Mouse (Mus musculus) yolk sac, embryonic 10.5 days (tissue): Measurements from ENCODE around the gene Ptprg.
"Not testable (repeated sequence)": the region's sequence is repeated elsewhere in the genome, so short reads cannot be mapped to it uniquely, and the experiment has no call there.

Experiments used
- DNase-seq: peaks from one replicate; pipeline ENCODE4 v3.0.0-alpha.2; 2017; ENCODE audit warnings: low spot score

Ptprg gene

GRCm38 (mm10) chr14:11743726-11744125 is 190.4 kb downstream of the Ptprg start:
- no peak for DNase-seq

DNA sequence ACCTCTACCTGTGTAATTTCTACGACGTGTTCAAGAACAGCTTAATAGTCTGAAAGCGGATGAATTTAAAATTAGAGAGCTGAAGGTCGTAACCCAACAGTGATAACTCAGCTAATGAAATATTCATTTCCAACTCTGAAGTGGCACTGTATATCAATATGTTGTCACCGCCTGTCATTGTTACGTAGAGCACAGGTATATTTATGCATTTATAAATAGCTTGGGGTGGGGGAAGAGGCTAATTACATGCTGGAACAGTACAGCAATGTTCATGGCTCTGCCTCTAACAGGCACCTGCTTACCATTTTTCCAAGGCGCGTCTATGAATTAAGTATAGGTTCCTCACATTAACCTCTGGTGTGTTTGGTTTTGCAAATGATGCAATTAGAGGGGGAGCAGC is 199.3 kb downstream of the Ptprg start:
- no peak for DNase-seq

- DNase-seq = no peak
Measured at GRCm38 (mm10) chr14:11754656-11755055, 201.3 kb downstream of the Ptprg start.

GRCm38 (mm10) chr14:11758185-11758584 is 204.9 kb downstream of the Ptprg start:
- no peak for DNase-seq

DNA sequence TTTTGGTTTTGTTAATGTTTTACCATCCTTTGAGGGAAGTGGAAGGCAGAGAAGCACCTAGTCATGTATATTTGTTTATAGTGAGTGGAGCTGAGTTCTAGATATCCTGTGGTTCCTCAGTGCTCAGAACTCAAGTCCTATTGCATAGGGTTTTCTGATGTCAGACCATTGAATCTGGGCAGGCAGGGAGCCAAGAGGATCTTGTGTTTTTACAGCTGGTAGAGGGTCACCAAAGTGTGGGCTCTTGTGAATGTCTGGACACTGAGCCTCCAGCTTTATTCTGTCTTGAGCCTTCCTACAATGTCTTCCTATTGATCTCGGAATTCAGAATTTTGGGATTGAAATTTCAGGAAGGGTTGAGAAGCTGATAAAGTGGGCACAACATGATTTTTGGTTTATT is 206.0 kb downstream of the Ptprg start:
- DNase-seq = no peak

GRCm38 (mm10) chr14:11762995-11763394 is 209.7 kb downstream of the Ptprg start:
- DNase-seq = peak; percentile 17

- no peak for DNase-seq
Measured at GRCm38 (mm10) chr14:11772736-11773135, 219.4 kb downstream of the Ptprg start.

GRCm38 (mm10) chr14:11774476-11775037 is 221.2 kb downstream of the Ptprg start:
- DNase-seq = peak; percentile 5

DNA sequence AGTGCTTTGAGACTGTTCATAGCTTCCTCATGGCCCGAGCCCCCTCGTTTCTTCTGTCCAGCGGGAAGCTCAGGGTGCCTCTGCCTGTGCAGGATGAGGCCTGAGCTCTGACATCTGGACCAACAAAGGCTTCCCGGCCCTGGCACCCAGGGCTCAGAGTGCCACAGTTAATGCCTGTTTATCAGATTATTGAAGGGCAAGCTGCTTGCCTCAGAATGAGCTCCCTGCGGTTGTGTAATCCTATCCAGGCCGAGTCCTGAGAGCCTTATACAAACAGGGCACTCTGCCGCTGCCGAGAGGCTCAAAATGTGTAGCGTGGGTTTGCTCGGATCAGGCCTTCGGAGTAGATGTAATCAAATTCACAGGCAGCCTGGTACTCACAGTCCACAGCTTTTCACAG is 221.9 kb downstream of the Ptprg start:
- peak; percentile 37 for DNase-seq

DNA sequence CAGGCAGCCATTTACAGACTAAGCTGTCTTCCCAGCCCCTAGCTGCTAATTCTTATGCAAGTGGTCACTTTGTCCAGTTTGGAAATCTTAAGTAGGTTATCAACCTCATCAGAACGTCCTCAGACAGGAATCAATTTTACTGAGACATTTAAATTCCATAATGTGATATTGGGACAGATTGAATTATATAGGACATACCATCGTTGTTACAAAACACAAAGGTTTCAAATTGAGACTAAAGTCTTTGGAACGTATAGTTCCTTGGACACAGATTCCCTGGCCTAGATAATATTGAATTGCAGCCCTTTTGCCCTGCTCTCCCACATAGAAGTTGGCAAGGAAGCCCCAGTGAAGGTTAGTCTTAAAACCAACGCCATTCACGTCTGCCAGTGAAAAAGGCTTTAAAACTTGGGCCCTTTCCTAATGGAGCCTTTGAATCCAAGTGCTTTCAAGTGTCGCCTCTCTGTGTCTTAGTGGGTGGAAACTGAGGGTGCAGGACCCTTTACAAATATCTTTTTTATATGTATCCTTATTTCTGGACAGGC is 222.7 kb downstream of the Ptprg start:
- DNase-seq = no peak

- no peak for DNase-seq
Measured at GRCm38 (mm10) chr14:11776566-11776965, 223.2 kb downstream of the Ptprg start.

GRCm38 (mm10) chr14:11791190-11791589 is 237.9 kb downstream of the Ptprg start:
- DNase-seq = no peak

- no peak for DNase-seq
Measured at GRCm38 (mm10) chr14:11793847-11794246, 240.5 kb downstream of the Ptprg start.

DNA sequence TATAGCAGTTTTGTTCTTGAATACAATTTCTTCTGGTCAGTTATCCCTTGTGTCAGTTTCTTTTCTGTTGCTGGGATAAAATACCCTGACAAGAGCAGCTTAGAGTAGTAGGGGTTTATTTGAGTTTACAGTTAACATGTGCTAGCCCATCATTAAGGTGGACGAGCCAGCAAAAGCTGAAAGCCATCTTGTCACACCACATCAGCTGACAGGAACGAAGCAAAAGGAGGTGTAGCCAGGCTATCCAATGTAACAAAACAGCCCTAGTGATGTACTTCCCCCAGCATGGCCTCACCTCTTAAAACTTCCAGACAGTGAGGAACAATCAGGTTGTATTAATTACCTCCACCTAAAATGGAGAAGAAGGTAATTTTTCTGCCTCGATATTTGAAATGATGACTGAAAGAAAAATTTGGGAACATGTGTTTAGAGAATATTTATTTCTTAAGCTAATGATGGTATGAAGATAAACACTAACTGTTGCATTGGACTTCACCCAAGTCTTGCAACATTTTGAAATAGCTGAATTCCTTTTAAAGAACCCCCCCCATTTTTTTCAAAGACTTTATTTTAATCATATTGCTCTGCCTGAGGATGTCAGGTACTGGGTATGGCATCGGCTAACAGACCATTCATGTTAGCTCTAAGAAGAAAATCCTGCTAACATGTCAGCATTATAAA is 249.2 kb downstream of the Ptprg start:
- DNase-seq = no peak

GRCm38 (mm10) chr14:11806674-11807073 is 253.3 kb downstream of the Ptprg start:
- DNase-seq = no peak

GRCm38 (mm10) chr14:11807465-11807864 is 254.1 kb downstream of the Ptprg start:
- no peak for DNase-seq

- DNase-seq = no peak
Measured at GRCm38 (mm10) chr14:11811142-11811761, 257.9 kb downstream of the Ptprg start.

DNA sequence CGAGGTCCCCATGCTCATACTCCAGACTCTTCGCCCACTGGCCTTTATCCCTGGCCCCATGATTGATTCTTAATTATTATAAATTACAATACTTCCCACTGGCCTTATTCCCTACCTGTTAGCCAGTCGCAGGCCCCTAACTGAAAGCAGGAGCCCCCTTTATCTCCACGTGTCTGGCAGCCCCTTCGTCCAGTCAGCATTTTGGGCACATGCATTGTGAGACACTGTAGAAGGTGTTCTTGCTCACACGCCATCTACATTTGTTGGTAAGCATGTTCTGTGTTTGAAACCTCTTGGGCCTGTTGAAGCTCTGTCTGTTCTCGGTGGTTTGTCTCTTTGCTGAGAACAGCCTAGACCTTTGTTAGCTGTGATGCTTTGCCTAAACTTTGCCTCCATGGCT is 259.0 kb downstream of the Ptprg start:
- DNase-seq = no peak

DNA sequence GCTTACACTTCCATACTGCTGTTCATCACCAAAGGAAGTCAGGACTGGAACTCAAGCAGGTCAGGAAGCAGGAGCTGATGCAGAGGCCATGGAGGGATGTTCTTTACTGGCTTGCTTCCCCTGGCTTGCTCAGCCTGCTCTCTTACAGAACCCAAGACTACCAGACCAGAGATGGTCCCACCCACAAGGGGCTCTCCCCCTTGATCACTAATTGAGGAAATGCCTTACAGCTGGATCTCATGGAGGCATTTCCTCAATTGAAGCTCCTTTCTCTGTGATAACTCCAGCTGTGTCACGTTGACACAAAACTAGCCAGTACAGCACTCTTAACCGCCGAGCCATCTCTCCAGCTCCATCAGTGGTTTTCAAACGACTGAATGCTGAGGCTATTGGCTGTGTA is 261.5 kb downstream of the Ptprg start:
- DNase-seq = not testable (repeated sequence)

DNA sequence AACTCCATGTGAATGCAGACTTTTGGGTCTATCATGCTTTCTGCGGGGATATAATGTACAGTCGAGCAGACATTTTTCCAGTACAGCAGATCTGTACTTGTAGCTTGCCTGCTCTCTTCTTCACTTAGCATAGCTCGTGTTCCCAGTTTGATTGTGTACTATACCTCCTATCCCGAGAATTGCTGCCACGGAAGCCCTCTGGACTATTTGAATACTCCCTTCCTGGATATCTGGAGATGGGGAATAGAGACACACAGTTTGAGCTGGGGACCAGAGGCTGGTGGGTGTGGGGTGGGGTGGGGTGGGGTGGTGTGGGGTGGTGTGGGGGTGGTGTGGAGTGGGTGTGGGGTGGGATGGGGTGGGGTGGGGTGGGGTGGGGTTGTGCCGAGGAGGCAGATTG is 263.9 kb downstream of the Ptprg start:
- DNase-seq = no peak

GRCm38 (mm10) chr14:11818054-11818453 is 264.7 kb downstream of the Ptprg start:
- no peak for DNase-seq

DNA sequence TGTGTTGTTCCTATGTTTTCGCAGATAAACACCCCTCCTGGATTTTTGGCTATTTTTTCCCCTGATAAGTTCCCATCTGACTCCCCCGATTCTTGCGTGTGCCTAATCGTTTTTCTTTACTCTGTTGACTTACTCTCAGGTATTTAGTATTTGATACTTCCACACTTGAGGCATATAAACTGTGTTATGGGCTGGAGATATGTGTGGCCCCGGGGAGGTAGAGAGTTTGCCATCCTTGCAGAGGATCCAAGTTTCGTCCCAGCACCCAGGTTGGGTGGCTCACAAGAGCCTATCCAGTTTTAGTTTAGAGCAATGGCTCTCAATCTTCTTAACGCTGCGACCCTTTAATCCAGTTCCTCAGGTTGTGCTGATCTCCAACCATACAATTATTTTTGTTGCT is 265.4 kb downstream of the Ptprg start:
- DNase-seq = no peak

DNA sequence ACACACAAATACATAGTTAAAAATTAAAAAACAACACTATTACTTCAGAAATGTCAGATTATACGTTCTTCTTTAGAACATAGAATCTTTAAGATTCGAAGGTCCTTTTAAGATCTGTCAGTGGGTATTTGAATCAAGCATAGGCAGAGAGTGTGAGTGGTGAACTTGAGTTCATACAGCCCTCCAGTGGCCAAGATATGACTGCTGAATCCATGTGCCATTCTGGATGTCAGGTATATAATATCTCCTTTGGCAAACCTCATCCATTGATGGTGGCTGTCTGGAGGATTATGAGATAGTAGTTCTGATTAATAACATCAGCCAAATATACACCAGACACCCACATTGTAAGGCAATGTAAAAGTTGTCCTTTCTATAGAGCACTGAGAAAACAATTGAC is 266.0 kb downstream of the Ptprg start:
- DNase-seq = no peak
